Mouse (Mus musculus): ENCODE measurements around the gene Awat1. TPM values are rescaled to one million over a fixed set of nuclear protein-coding genes. Genes with fewer than 3 reads are reported as not detected.

Awat1 gene
- polyA plus RNA-seq (2017; shearing (Covaris generic)): not detected

DNA sequence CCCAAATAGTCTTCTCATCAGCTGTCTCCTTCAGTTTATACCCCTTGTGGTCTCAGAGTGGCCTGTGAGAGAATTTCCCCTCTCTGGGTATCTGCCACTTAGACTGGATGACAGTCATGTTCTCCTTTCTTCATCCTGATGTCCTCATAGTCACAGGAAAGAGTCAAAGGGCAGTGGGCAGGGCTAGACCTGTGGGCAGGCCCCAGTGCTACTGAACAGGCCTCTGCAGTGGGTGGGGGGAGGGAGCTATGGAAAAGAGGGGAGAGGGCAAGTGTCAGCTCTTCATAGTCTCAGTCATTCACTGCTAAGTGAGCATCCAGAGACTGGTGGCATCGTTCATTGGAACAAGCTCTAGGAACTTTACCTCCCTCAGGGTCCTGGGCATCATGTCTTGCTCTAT is at the start of gene Awat1:
Gene Awat1 (plus strand): TSS at position 301 of the 400 bp plus-strand sequence.

DNA sequence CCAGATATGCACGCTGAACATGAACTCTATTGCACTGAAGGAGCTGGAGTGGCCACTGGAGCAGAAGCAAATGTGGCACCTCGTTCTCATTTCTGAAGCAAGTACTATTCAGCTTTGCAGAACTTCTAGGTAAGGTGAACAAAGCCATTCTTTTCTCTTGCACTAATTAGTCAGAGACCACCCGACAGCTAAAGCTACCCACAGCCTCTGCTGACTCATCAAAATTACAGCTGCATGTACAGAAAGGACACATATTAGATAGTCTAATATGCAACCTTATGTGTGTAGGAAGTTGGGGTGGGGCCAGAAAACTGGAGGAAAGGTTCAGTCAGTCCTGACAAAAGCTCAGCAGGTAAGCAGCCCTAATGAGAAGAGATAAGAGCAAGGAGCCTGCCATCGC is 47.6 kb upstream of the Awat1 start, which contains the start of gene Dgat2l6:
Gene Dgat2l6 (plus strand): TSS at position 368 of the 400 bp plus-strand sequence.

DNA sequence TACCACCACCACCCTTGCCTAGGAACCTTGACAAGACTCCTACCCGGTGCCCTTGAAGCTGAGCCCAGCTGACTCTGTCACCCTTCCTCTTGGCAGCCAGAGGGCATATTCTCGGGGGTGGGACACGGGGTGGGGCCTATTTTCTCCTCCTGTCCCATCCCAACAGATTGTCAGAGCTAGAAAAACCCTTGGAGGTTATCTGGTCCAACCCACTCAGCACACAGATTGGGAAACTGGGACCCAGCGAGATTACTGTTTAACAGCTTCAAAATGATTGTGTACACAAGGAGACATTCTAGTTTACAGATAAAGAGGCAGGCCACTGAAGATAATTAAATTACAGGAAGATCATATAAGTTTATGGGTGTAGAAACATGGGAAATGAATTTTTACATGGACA is 22.7 kb downstream of the Awat1 start, which contains the start of gene P2ry4:
Gene P2ry4 (minus strand): TSS at position 79 of the 400 bp plus-strand sequence.

DNA sequence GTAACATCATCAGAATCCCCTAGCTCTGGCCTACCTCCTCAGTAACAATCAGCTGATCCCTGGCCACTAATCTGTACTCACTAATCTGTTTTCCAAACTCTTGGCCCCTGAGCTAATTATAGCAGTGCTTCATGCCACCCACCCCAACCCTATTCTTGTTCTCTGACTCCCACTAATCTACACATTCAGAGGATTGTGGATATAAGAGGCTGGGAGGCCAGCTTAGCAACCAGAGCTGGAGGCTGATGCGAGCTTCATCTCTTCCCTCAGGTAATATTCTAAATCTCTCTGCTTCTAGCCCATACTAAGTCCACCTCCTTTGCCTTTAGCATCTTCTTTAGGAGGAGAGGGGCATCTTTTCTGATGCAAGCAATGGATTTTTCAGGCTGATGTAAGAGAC is 33.3 kb downstream of the Awat1 start, which contains the start of gene Arr3:
Gene Arr3 (plus strand): TSS at position 184 of the 400 bp plus-strand sequence.

DNA sequence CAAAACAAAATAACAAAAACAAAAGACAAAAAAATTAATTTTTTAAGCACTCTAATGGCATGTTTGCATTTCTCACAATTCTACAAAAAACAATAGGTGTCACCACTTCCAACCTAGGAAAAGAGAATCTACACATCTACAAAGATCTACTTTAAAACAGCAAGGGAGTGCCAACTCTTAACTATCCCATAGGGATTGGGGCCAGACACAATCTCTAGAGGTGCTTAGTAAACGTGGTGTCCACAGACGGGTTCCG is 53.4 kb downstream of the Awat1 start, which contains the start of gene Kif4:
Gene Kif4 (plus strand): TSS at position 192 of the 256 bp plus-strand sequence.

DNA sequence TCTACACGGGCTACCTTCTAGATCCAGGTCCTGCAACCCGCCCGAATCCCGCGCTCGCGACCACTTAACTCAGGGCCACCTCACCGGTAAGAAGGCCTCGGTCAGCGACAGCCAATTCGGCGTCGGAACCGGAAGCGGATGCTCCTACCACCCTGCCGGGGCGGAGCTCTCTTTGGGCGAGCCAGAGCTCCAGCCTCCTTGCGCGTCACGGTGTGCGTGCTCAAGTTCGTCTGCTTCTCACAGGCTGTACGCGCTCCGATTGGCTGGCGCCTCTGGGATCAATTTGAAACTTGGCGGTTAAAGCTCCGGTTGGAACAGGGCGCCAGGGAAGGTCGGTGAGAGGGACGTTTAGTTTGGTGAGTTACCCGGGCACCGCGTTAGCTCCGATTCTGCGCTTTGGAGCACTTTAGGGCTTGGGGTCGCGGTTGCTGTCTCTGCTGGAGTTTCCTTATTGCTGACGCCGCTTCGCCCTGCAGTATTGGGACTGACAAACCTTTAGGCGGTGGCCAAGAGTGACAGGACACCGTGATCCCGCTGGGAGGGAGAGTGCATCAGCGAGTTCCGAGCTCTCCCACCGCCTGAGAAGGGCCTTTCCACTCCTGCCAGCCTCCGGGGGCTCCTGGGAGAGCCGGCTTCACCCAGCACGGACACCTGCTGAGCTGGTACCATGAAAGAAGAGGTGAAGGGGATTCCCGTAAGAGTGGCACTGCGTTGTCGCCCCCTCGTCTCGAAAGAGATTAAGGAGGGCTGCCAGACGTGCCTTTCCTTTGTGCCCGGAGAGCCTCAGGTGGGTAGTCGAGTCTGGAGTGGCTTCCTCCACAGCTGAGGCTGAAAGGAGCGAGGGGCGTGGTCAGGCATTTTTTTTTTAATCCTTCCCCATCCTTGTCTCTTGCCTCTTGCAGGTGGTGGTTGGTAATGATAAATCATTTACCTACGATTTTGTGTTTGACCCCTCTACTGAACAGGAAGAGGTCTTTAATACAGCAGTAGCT is 54.0 kb downstream of the Awat1 start, which contains the start of gene Pdzd11:
Gene Pdzd11 (minus strand): TSS at position 767 of the 992 bp plus-strand sequence.

Other genes starting within 250 kb of the Awat1 start
- gene Otud6a, start 143.2 kb upstream of the Awat1 start, polyA plus RNA-seq (2017; shearing (Covaris generic)): not detected
- gene Awat2, start 129.5 kb upstream of the Awat1 start, polyA plus RNA-seq (2017; shearing (Covaris generic)): 0.35 TPM
- 40.1 TPM for gene Igbp1, start 78.0 kb upstream of the Awat1 start, polyA plus RNA-seq (2017; shearing (Covaris generic))
- not detected for gene Dgat2l6, start 47.4 kb upstream of the Awat1 start, polyA plus RNA-seq (2017; shearing (Covaris generic))
- gene P2ry4, start 22.6 kb downstream of the Awat1 start, polyA plus RNA-seq (2017; shearing (Covaris generic)): not detected
- gene Arr3, start 33.2 kb downstream of the Awat1 start, polyA plus RNA-seq (2017; shearing (Covaris generic)): not detected
- gene Kif4, start 53.5 kb downstream of the Awat1 start, polyA plus RNA-seq (2017; shearing (Covaris generic)): 3.0 TPM
- 49.1 TPM for gene Pdzd11, start 54.3 kb downstream of the Awat1 start, polyA plus RNA-seq (2017; shearing (Covaris generic))
- not detected for gene Gdpd2, start 157.6 kb downstream of the Awat1 start, polyA plus RNA-seq (2017; shearing (Covaris generic))
- 18.1 TPM for gene Dlg3, start 195.5 kb downstream of the Awat1 start, polyA plus RNA-seq (2017; shearing (Covaris generic))

Measured in inflammation-experienced regulatory T-cells, adult 16 weeks (primary cell).